Mouse (Mus musculus) embryonic fibroblast, embryonic 13.5 days (primary cell): Measurements from ENCODE around the gene Kcnip1.

Experiments
- CTCF ChIP-seq: IDR thresholded peaks from 2 replicates; pipeline ENCODE4 v1.5.1; 2011; ENCODE audit warnings: mild to moderate bottlenecking, control low read depth, low read length, moderate library complexity, borderline replicate concordance; ENCODE audit not compliant: insufficient read depth
- POLR2A ChIP-seq: IDR thresholded peaks from 2 replicates; pipeline ENCODE4 v1.6.1; 2011; ENCODE audit warnings: low read depth, mild to moderate bottlenecking, control low read depth, low read length, moderate library complexity

- TF ChIP-seq CTCF (no peak), POLR2A (no peak)
Measured at GRCm38 (mm10) chr11:33780263-33780662, 212.7 kb downstream of the Kcnip1 start.
